Mouse (Mus musculus) heart, postnatal 0 days (tissue): ENCODE measurements around the gene Faf1. TPM values are rescaled to one million over a fixed set of nuclear protein-coding genes. Genes with fewer than 3 reads are reported as not detected.

Source experiments
- ATAC-seq: fragments of 200-750 bp; cut with Nextera tagmentation; 2 replicates; pipeline ENCODE4 v1.8.0; 2017; ENCODE audit warnings: low read depth, moderate number of reproducible peaks, moderate library complexity; ENCODE audit not compliant: insufficient read depth
- DNase-seq: peaks from one replicate; pipeline ENCODE4 v3.0.0-alpha.2; 2016; ENCODE audit warnings: low spot score
- H3K27ac ChIP-seq: fragments of 300-500 bp; sonication (generic); 2 replicates; pipeline ENCODE4 v1.5.1; 2014; ENCODE audit warnings: low read depth, mild to moderate bottlenecking
- H3K27me3 ChIP-seq: fragments of 300-500 bp; sonication (generic); 2 replicates; pipeline ENCODE4 v1.6.1; 2014; ENCODE audit warnings: low read length, mixed read lengths; ENCODE audit not compliant: control insufficient read depth, insufficient read depth
- H3K36me3 ChIP-seq: fragments of 300-500 bp; sonication (generic); replicated peaks from 2 replicates; pipeline ENCODE4 v1.6.1; 2014; ENCODE audit warnings: low read length, mixed read lengths; ENCODE audit not compliant: control insufficient read depth, insufficient read depth
- H3K4me1 ChIP-seq: fragments of 300-500 bp; sonication (generic); 2 replicates; pipeline ENCODE4 v1.6.1; 2014; ENCODE audit warnings: antibody characterized with exemption; ENCODE audit not compliant: control insufficient read depth, insufficient read depth
- H3K4me2 ChIP-seq: fragments of 300-500 bp; sonication (generic); 2 replicates; pipeline ENCODE4 v1.6.1; 2014; ENCODE audit warnings: low read depth, mild to moderate bottlenecking, low read length, moderate library complexity
- H3K4me3 ChIP-seq: fragments of 300-500 bp; sonication (generic); 2 replicates; pipeline ENCODE4 v1.5.1; 2014; ENCODE audit warnings: low read depth, low read length
- H3K9ac ChIP-seq: fragments of 300-500 bp; sonication (generic); replicated peaks from 2 replicates; pipeline ENCODE4 v1.6.1; 2014; ENCODE audit warnings: low read depth, low read length, mixed read lengths
- H3K9me3 ChIP-seq: fragments of 300-500 bp; sonication (generic); replicated peaks from 2 replicates; pipeline ENCODE4 v1.6.1; 2016; ENCODE audit warnings: low read length; ENCODE audit not compliant: control insufficient read depth
- CTCF ChIP-seq: IDR thresholded peaks from 2 replicates; pipeline ENCODE4 v1.5.1; 2016; ENCODE audit warnings: antibody characterized with exemption, control low read depth, low read depth
- EP300 ChIP-seq: IDR thresholded peaks from 2 replicates; pipeline ENCODE4 v1.6.1; 2016; ENCODE audit warnings: antibody characterized with exemption, low read depth
- WGBS: fragments of 180-500 bp; shearing (Covaris S2); extraction: QIAGEN DNeasy Blood & Tissue Kit; methylation state at CpG from one replicate; pipeline ENCODE4 v1.1.7; 2014; 5-methylcytosine and 5-hydroxymethylcytosine counted together
- polyA plus RNA-seq: library from polyadenylated mRNA; unstranded; fragments of >200 nt; fragmentation: Nextera tagmentation; extraction: Ambion mirVana; gene quantifications from 2 replicates; pipeline ENCODE4 v1.2.1, GENCODE M21; 2015
- total RNA-seq: library from RNA; depleted of rRNA; stranded (reverse); fragments of >200 nt; gene quantifications from 2 replicates; pipeline ENCODE4 v1.2.3, GENCODE M21; 2014; ENCODE audit warnings: low replicate concordance; rRNA removed

The Faf1 gene
- total and polyA plus RNA-seq, 2 experiments from 2014 or later = 19.4 to 26.7 TPM

GRCm38 (mm10) chr4:109987560-109988362 lies 311.4 kb downstream of the Faf1 start:
- Histone ChIP-seq H3K9me3 (no peaks in the 10 kb centered on the region; the same call in 1 of the 2 replicates), H3K27ac (no peak overlapping the region), H3K4me1 (no peaks in the 10 kb centered on the region), H3K36me3 (no peaks in the 10 kb centered on the region), H3K4me3 (no peak overlapping the region), H3K27me3 (peaks cover 82% of the 10 kb centered on the region), H3K9ac (no peak overlapping the region), H3K4me2 (no peak overlapping the region)
- TF ChIP-seq CTCF (no peak), EP300 (no peak)
- 7% methylated on average over 20 of the region's 20 CpGs for WGBS
- DNase-seq = no peak
- ATAC-seq = no peak

DNA sequence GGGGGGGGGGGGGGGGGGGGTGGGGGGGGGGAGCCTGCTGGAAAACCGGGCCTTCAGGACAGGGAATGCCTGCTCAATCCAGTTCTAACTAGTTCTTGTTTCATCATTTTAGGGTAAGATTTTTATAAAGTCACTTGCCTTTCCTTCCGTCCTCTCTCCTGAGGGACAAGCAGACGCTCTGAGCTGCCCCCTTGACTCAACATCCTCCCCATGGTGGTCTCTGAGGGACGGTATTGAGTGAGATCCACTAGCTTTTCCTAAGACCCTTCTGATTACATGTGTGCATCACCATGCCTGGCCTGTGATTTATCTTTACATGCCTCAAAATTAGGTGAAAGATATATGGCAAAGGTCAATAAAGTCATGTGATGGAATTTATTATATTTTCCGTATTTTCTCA lies 312.0 kb downstream of the Faf1 start:
- ATAC-seq = no peak
- Histone ChIP-seq H3K4me2 (no peak overlapping the region), H3K9me3 (no peaks in the 10 kb centered on the region; the same call in 1 of the 2 replicates), H3K27me3 (peaks cover 80% of the 10 kb centered on the region), H3K27ac (no peak overlapping the region), H3K36me3 (no peaks in the 10 kb centered on the region), H3K4me1 (no peaks in the 10 kb centered on the region), H3K4me3 (no peak overlapping the region), H3K9ac (no peak overlapping the region)
- 12% methylated on average over 5 of the region's 5 CpGs for WGBS
- TF ChIP-seq CTCF = no peak
- TF ChIP-seq EP300 = no peak
- DNase-seq = no peak

DNA sequence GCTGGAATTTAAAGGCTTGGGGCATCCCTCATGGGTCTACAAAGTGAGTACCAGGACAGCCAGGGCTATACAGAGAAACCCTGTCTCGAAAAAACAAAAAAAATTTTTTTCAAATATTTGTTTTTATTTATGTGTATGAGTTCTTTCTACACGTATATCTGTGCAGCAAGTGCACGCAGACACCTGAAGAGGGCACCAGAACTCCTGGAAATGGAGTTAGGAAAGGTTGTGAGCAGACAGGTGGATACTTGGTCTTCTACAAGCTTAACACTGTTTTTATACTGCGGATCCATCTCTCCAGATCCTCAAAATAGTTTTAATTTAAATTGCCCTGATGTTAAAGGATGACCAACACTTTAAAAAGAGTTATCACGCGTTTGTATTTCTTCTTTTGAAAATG lies 312.8 kb downstream of the Faf1 start:
- Histone ChIP-seq H3K4me1 (no peaks in the 10 kb centered on the region), H3K4me2 (no peak overlapping the region), H3K9me3 (no peaks in the 10 kb centered on the region; the same call in 1 of the 2 replicates), H3K4me3 (no peak overlapping the region), H3K36me3 (no peaks in the 10 kb centered on the region), H3K27ac (no peak overlapping the region), H3K9ac (no peak overlapping the region), H3K27me3 (peaks cover 77% of the 10 kb centered on the region)
- DNase-seq (no peak), ATAC-seq (no peak)
- 38% methylated on average over 6 of the region's 6 CpGs for WGBS
- TF ChIP-seq CTCF = no peak
- no peak for TF ChIP-seq EP300

GRCm38 (mm10) chr4:110006044-110006443 lies 329.7 kb downstream of the Faf1 start:
- H3K9ac ChIP-seq = no peak overlapping the region
- H3K4me2 ChIP-seq = no peak overlapping the region
- no peak overlapping the region for H3K4me3 ChIP-seq
- DNase-seq (no peak), ATAC-seq (no peak)
- H3K27me3 ChIP-seq = no peaks in the 10 kb centered on the region
- TF ChIP-seq EP300 (no peak), CTCF (no peak)
- H3K9me3 ChIP-seq = peaks cover 5% of the 10 kb centered on the region; the same call in 1 of the 2 replicates
- whole genome bisulfite sequencing = 85% methylated on average over 1 of the region's 1 CpGs
- no peaks in the 10 kb centered on the region for H3K36me3 ChIP-seq
- no peak overlapping the region for H3K27ac ChIP-seq
- no peaks in the 10 kb centered on the region for H3K4me1 ChIP-seq

Other genes with a start within 250 kb of the Faf1 start
- 44.2 and 78.7 TPM in 2 replicates for gene Rnf11, start 191.9 kb upstream of the Faf1 start, total RNA-seq
- gene Rnf11, start 191.9 kb upstream of the Faf1 start, polyA plus RNA-seq = 44.2 and 44.7 TPM in 2 replicates
- gene 4930522H14Rik, start 145.3 kb upstream of the Faf1 start, total RNA-seq = not detected in 2 replicates
- not detected in 2 replicates for gene 4930522H14Rik, start 145.3 kb upstream of the Faf1 start, polyA plus RNA-seq
- 25.5 and 52.5 TPM in 2 replicates for gene Cdkn2c, start 9.4 kb upstream of the Faf1 start, total RNA-seq
- 16.6 and 17.5 TPM in 2 replicates for gene Cdkn2c, start 9.4 kb upstream of the Faf1 start, polyA plus RNA-seq